Mouse (Mus musculus): Measurements from ENCODE around the gene Ints11.

The Ints11 gene

GRCm38 (mm10) chr4:155892017-155892416 lies 22.7 kb downstream of the Ints11 start:
- DNase-seq (ENCODE audit: low read depth): peak; percentile 90

GRCm38 (mm10) chr4:155892438-155893211 lies 23.3 kb downstream of the Ints11 start:
- DNase-seq (ENCODE audit: low read depth): no peak

- peak; percentile 26 for DNase-seq (ENCODE audit: low read depth)
These were observed 23.9 kb downstream of the Ints11 start for GRCm38 (mm10) chr4:155893212-155893690.

GRCm38 (mm10) chr4:155894311-155894881 lies 25.1 kb downstream of the Ints11 start:
- DNase-seq (ENCODE audit: low read depth): peak; percentile 39

GRCm38 (mm10) chr4:155895216-155895615 lies 25.9 kb downstream of the Ints11 start:
- no peak for DNase-seq (ENCODE audit: low read depth)

- no peak for DNase-seq (ENCODE audit: low read depth)
These were observed 26.5 kb downstream of the Ints11 start for GRCm38 (mm10) chr4:155895826-155896225.

GRCm38 (mm10) chr4:155896461-155896860 lies 27.1 kb downstream of the Ints11 start:
- no peak for DNase-seq (ENCODE audit: low read depth)

- no peak for DNase-seq (ENCODE audit: low read depth)
These were observed 29.0 kb downstream of the Ints11 start for GRCm38 (mm10) chr4:155898318-155898717.

GRCm38 (mm10) chr4:155899355-155899754 lies 30.0 kb downstream of the Ints11 start:
- no peak for DNase-seq (ENCODE audit: low read depth)

GRCm38 (mm10) chr4:155901205-155901604 lies 31.9 kb downstream of the Ints11 start:
- DNase-seq (ENCODE audit: low read depth): no peak

GRCm38 (mm10) chr4:155903246-155903645 lies 33.9 kb downstream of the Ints11 start:
- no peak for DNase-seq (ENCODE audit: low read depth)

- peak; percentile 34 for DNase-seq (ENCODE audit: low read depth)
These were observed 35.2 kb downstream of the Ints11 start for GRCm38 (mm10) chr4:155904318-155905102.

GRCm38 (mm10) chr4:155905634-155906033 lies 36.3 kb downstream of the Ints11 start:
- no peak for DNase-seq (ENCODE audit: low read depth)

- DNase-seq (ENCODE audit: low read depth): no peak
These were observed 36.8 kb downstream of the Ints11 start for GRCm38 (mm10) chr4:155906125-155906524.

- DNase-seq (ENCODE audit: low read depth): no peak
These were observed 37.7 kb downstream of the Ints11 start for GRCm38 (mm10) chr4:155907003-155907402.

- no peak for DNase-seq (ENCODE audit: low read depth)
These were observed 38.9 kb downstream of the Ints11 start for GRCm38 (mm10) chr4:155908281-155908680.

- no peak for DNase-seq (ENCODE audit: low read depth)
These were observed 39.4 kb downstream of the Ints11 start for GRCm38 (mm10) chr4:155908751-155909150.

GRCm38 (mm10) chr4:155932031-155932430 lies 62.7 kb downstream of the Ints11 start:
- no peak for DNase-seq (ENCODE audit: low read depth)

Measured in naive thymus-derived CD4-positive, alpha-beta T cell, adult 2 months (primary cell).